Mouse (Mus musculus) heart, postnatal 0 days (tissue): Measurements from ENCODE around the gene Gabbr1. TPM values are rescaled to one million over a fixed set of nuclear protein-coding genes. Genes with fewer than 3 reads are reported as not detected.

Experiments
- ATAC-seq: fragments of 200-750 bp; cut with Nextera tagmentation; 2 replicates; pipeline ENCODE4 v1.8.0; 2017; ENCODE audit warnings: low read depth, moderate number of reproducible peaks, moderate library complexity; ENCODE audit not compliant: insufficient read depth
- DNase-seq: peaks from one replicate; pipeline ENCODE4 v3.0.0-alpha.2; 2016; ENCODE audit warnings: low spot score
- H3K27ac ChIP-seq: fragments of 300-500 bp; sonication (generic); 2 replicates; pipeline ENCODE4 v1.5.1; 2014; ENCODE audit warnings: low read depth, mild to moderate bottlenecking
- H3K27me3 ChIP-seq: fragments of 300-500 bp; sonication (generic); 2 replicates; pipeline ENCODE4 v1.6.1; 2014; ENCODE audit warnings: low read length, mixed read lengths; ENCODE audit not compliant: control insufficient read depth, insufficient read depth
- H3K36me3 ChIP-seq: fragments of 300-500 bp; sonication (generic); replicated peaks from 2 replicates; pipeline ENCODE4 v1.6.1; 2014; ENCODE audit warnings: low read length, mixed read lengths; ENCODE audit not compliant: control insufficient read depth, insufficient read depth
- H3K4me1 ChIP-seq: fragments of 300-500 bp; sonication (generic); 2 replicates; pipeline ENCODE4 v1.6.1; 2014; ENCODE audit warnings: antibody characterized with exemption; ENCODE audit not compliant: control insufficient read depth, insufficient read depth
- H3K4me2 ChIP-seq: fragments of 300-500 bp; sonication (generic); 2 replicates; pipeline ENCODE4 v1.6.1; 2014; ENCODE audit warnings: low read depth, mild to moderate bottlenecking, low read length, moderate library complexity
- H3K4me3 ChIP-seq: fragments of 300-500 bp; sonication (generic); 2 replicates; pipeline ENCODE4 v1.5.1; 2014; ENCODE audit warnings: low read depth, low read length
- H3K9ac ChIP-seq: fragments of 300-500 bp; sonication (generic); replicated peaks from 2 replicates; pipeline ENCODE4 v1.6.1; 2014; ENCODE audit warnings: low read depth, low read length, mixed read lengths
- H3K9me3 ChIP-seq: fragments of 300-500 bp; sonication (generic); replicated peaks from 2 replicates; pipeline ENCODE4 v1.6.1; 2016; ENCODE audit warnings: low read length; ENCODE audit not compliant: control insufficient read depth
- CTCF ChIP-seq: IDR thresholded peaks from 2 replicates; pipeline ENCODE4 v1.5.1; 2016; ENCODE audit warnings: antibody characterized with exemption, control low read depth, low read depth
- EP300 ChIP-seq: IDR thresholded peaks from 2 replicates; pipeline ENCODE4 v1.6.1; 2016; ENCODE audit warnings: antibody characterized with exemption, low read depth
- WGBS: fragments of 180-500 bp; shearing (Covaris S2); extraction: QIAGEN DNeasy Blood & Tissue Kit; methylation state at CpG from one replicate; pipeline ENCODE4 v1.1.7; 2014; 5-methylcytosine and 5-hydroxymethylcytosine counted together
- polyA plus RNA-seq: library from polyadenylated mRNA; unstranded; fragments of >200 nt; fragmentation: Nextera tagmentation; extraction: Ambion mirVana; gene quantifications from 2 replicates; pipeline ENCODE4 v1.2.1, GENCODE M21; 2015
- total RNA-seq: library from RNA; depleted of rRNA; stranded (reverse); fragments of >200 nt; gene quantifications from 2 replicates; pipeline ENCODE4 v1.2.3, GENCODE M21; 2014; ENCODE audit warnings: low replicate concordance

The Gabbr1 gene
- total and polyA plus RNA-seq, 2 experiments from 2014 or later = 1.8 to 4.8 TPM

- Histone ChIP-seq H3K27ac (no peak overlapping the region), H3K4me2 (no peak overlapping the region), H3K9ac (no peak overlapping the region), H3K27me3 (no peaks in the 10 kb centered on the region), H3K36me3 (peaks cover 52% of the 10 kb centered on the region), H3K4me1 (no peaks in the 10 kb centered on the region), H3K4me3 (no peak overlapping the region), H3K9me3 (no peaks in the 10 kb centered on the region)
- WGBS = 76% methylated on average over 12 of the region's 12 CpGs
- TF ChIP-seq EP300 = no peak
- TF ChIP-seq CTCF = no peak
- DNase-seq (no peak), ATAC-seq (no peak)
Observed at GRCm38 (mm10) chr17:37072080-37072729, 26.4 kb downstream of the Gabbr1 start.

DNA sequence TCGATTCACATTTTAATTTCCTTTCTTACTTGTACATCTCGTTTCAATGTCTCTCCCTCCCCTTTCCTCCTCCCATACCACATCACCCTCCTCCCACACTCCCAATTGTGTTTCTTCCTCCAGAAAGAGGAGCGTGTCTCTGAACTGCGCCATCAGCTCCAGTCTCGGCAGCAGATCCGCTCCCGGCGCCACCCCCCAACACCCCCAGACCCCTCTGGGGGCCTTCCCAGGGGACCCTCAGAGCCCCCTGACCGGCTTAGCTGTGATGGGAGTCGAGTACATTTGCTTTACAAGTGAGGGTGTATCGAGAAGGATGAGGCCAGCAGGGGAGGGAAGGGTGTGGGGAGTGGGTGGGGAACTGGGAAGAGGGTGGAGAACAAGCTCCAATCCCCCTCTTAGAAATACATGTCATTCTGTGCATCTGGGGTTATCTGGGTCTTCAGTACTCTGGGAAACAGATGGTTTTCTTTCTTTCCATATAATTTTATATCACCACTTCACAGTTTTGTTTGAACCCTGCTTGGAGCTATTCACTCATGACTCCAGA is 27.0 kb downstream of the Gabbr1 start:
- ATAC-seq (no peak), DNase-seq (no peak)
- TF ChIP-seq CTCF = no peak
- TF ChIP-seq EP300 = no peak
- Histone ChIP-seq H3K27me3 (no peaks in the 10 kb centered on the region), H3K4me1 (no peaks in the 10 kb centered on the region), H3K9me3 (no peaks in the 10 kb centered on the region), H3K9ac (no peak overlapping the region), H3K4me3 (no peak overlapping the region), H3K36me3 (peaks cover 46% of the 10 kb centered on the region), H3K4me2 (no peak overlapping the region), H3K27ac (no peak overlapping the region)
- WGBS = 61% methylated on average over 11 of the region's 11 CpGs

GRCm38 (mm10) chr17:37075181-37075580 is 29.4 kb downstream of the Gabbr1 start:
- no peak overlapping the region for H3K9ac ChIP-seq
- TF ChIP-seq EP300 (no peak), CTCF (no peak)
- peaks cover 28% of the 10 kb centered on the region for H3K36me3 ChIP-seq
- DNase-seq (no peak), ATAC-seq (no peak)
- no peak overlapping the region for H3K4me2 ChIP-seq
- no peaks in the 10 kb centered on the region for H3K27me3 ChIP-seq
- H3K27ac ChIP-seq = no peak overlapping the region
- H3K4me1 ChIP-seq = no peaks in the 10 kb centered on the region
- 76% methylated on average over 6 of the region's 6 CpGs for WGBS
- H3K4me3 ChIP-seq = no peak overlapping the region
- H3K9me3 ChIP-seq = no peaks in the 10 kb centered on the region

GRCm38 (mm10) chr17:37075766-37076165 is 30.0 kb downstream of the Gabbr1 start:
- Histone ChIP-seq H3K4me1 (no peaks in the 10 kb centered on the region), H3K4me2 (no peak overlapping the region), H3K4me3 (no peak overlapping the region), H3K27me3 (no peaks in the 10 kb centered on the region), H3K9ac (no peak overlapping the region), H3K36me3 (peaks cover 23% of the 10 kb centered on the region; the same call in 1 of the 2 replicates), H3K27ac (no peak overlapping the region), H3K9me3 (no peaks in the 10 kb centered on the region)
- DNase-seq = no peak
- TF ChIP-seq CTCF (no peak), EP300 (no peak)
- no peak for ATAC-seq
- WGBS = 68% methylated on average over 2 of the region's 2 CpGs

GRCm38 (mm10) chr17:37078193-37078592 is 32.4 kb downstream of the Gabbr1 start:
- DNase-seq = no peak
- H3K27me3 ChIP-seq = no peaks in the 10 kb centered on the region
- WGBS = 26% methylated on average over 1 of the region's 1 CpGs
- H3K4me3 ChIP-seq = no peak overlapping the region
- no peaks in the 10 kb centered on the region for H3K4me1 ChIP-seq
- TF ChIP-seq CTCF (no peak), EP300 (no peak)
- H3K9me3 ChIP-seq = no peaks in the 10 kb centered on the region
- no peak for ATAC-seq
- no peak overlapping the region for H3K9ac ChIP-seq
- H3K4me2 ChIP-seq = no peak overlapping the region
- H3K36me3 ChIP-seq = 0 out of 2 replicates have a peak, but pooled peaks cover 13% of the 10 kb centered on the region
- no peak overlapping the region for H3K27ac ChIP-seq
